Mouse (Mus musculus): Measurements from ENCODE around the gene Strada. TPM values are rescaled to one million over a fixed set of nuclear protein-coding genes. Genes with fewer than 3 reads are reported as not detected.
"Not testable (repeated sequence)": the region's sequence is repeated elsewhere in the genome, so short reads cannot be mapped to it uniquely, and the experiment has no call there.

Strada gene
- total RNA-seq, 2 experiments from 2014 or later = 6.4 to 6.6 TPM

GRCm38 (mm10) chr11:106159216-106159920 is 42.6 kb downstream of the Strada start:
- no peak for DNase-seq (ENCODE audit: low spot score)
- intact Hi-C loops (cut with DNase I) = no loop called here

- intact Hi-C loops (cut with DNase I) = no loop called here
- DNase-seq (ENCODE audit: low spot score) = no peak
Observed at GRCm38 (mm10) chr11:106158930-106159215, 43.1 kb downstream of the Strada start.

- intact Hi-C loops (cut with DNase I) = no loop called here
- no peak for DNase-seq (ENCODE audit: low spot score)
Observed at GRCm38 (mm10) chr11:106158081-106158929, 43.7 kb downstream of the Strada start.

GRCm38 (mm10) chr11:106157154-106157553 is 44.8 kb downstream of the Strada start:
- intact Hi-C loops (cut with DNase I) = no loop called here
- no peak for DNase-seq (ENCODE audit: low spot score)

GRCm38 (mm10) chr11:106156257-106156656 is 45.7 kb downstream of the Strada start:
- no peak for DNase-seq (ENCODE audit: low spot score)
- intact Hi-C loops (cut with DNase I) = no loop called here

- intact Hi-C loops (cut with DNase I) = no loop called here
- no peak for DNase-seq (ENCODE audit: low spot score)
Observed at GRCm38 (mm10) chr11:106155761-106156160, 46.2 kb downstream of the Strada start.

- DNase-seq (ENCODE audit: low spot score) = no peak
- intact Hi-C loops (cut with DNase I) = no loop called here
Observed at GRCm38 (mm10) chr11:106154770-106155169, 47.2 kb downstream of the Strada start.

- intact Hi-C loops (cut with DNase I) = no loop called here
- no peak for DNase-seq (ENCODE audit: low spot score)
Observed at GRCm38 (mm10) chr11:106154091-106154490, 47.9 kb downstream of the Strada start.

- intact Hi-C loops (cut with DNase I) = no loop called here
- no peak for DNase-seq (ENCODE audit: low spot score)
Observed at GRCm38 (mm10) chr11:106152132-106152531, 49.8 kb downstream of the Strada start.

GRCm38 (mm10) chr11:106151219-106151618 is 50.7 kb downstream of the Strada start:
- no peak for DNase-seq (ENCODE audit: low spot score)
- intact Hi-C loops (cut with DNase I) = no loop called here

- intact Hi-C loops (cut with DNase I) = no loop called here
- peak; percentile 79 for DNase-seq (ENCODE audit: low spot score)
Observed at GRCm38 (mm10) chr11:106134580-106135528, 67.1 kb downstream of the Strada start.

- no peak for DNase-seq (ENCODE audit: low spot score)
- intact Hi-C loops (cut with DNase I) = loop anchor here (2.0 kb wide), 1 partner anchor 46 kb away; no protein-coding TSS in a partner anchor
Observed at GRCm38 (mm10) chr11:106132516-106132915, 69.5 kb downstream of the Strada start.

GRCm38 (mm10) chr11:106129477-106129876 is 72.5 kb downstream of the Strada start:
- no peak for DNase-seq (ENCODE audit: low spot score)
- intact Hi-C loops (cut with DNase I) = no loop called here

GRCm38 (mm10) chr11:106126727-106127373 is 75.1 kb downstream of the Strada start:
- intact Hi-C loops (cut with DNase I); DNase-seq (ENCODE audit: low spot score): not testable (repeated sequence)

GRCm38 (mm10) chr11:106125827-106126226 is 76.1 kb downstream of the Strada start:
- no peak for DNase-seq (ENCODE audit: low spot score)
- intact Hi-C loops (cut with DNase I) = no loop called here

- intact Hi-C loops (cut with DNase I) = no loop called here
- DNase-seq (ENCODE audit: low spot score) = no peak
Observed at GRCm38 (mm10) chr11:106124784-106125183, 77.2 kb downstream of the Strada start.

GRCm38 (mm10) chr11:106122736-106123135 is 79.2 kb downstream of the Strada start:
- peak; percentile 4 for DNase-seq (ENCODE audit: low spot score)
- intact Hi-C loops (cut with DNase I) = no loop called here

GRCm38 (mm10) chr11:106122221-106122620 is 79.7 kb downstream of the Strada start:
- no peak for DNase-seq (ENCODE audit: low spot score)
- intact Hi-C loops (cut with DNase I) = no loop called here
